In the genomic region with DNA sequence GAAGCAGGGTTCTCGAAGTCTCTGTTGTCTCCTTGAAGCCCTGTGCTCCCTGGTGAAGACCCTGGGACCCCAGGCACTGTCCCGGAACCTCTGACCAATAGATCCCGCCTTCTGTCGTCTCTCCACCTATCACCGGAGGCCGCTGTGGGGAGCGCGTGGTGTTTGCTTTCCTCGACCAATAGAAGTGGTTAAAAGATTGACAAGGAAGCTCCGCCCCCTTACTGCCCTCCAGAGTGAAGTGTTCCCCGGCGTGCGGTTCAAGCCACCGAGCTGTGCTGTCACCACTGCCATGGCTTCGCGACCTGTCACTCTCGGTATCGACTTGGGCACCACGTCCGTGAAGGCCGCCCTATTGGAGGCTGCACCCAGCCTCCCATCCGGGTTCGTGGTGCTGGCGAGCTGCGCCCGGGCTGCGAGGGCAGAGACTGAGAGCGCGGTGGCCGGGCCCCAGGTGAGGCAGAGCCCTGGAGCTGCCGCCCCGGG, we compare ENCODE assay signal across 8 mouse cellular contexts. TPM values are rescaled to one million over a fixed set of nuclear protein-coding genes. Genes with fewer than 3 reads are reported as not detected.
A peak's percentile ranks its signal among the peaks of the same experiment; 100 is the strongest.
DNase-seq lines count a peak whose midpoint lies in the region; ATAC-seq and TF ChIP-seq lines count a peak whose summit lies in the region.

A gene (plus strand): TSS at position 231 of the 483 bp plus-strand sequence.

- CTCF ChIA-PET in Patski (lab: Charles Lee) = interaction anchor here (1.3 to 1.5 kb wide), 3 partner anchors 9 to 26 kb away, joined by 4 to 5 read pairs (median 5); no protein-coding TSS in a partner anchor

- H3K9me3 ChIP-seq in hindbrain, embryonic 14.5 days (ENCODE audit: control insufficient read depth, low read length) = no peaks in the 10 kb centered on the region

- peak within 1 kb of the TSS; percentile 88 for H3K4me2 ChIP-seq in hindbrain, embryonic 14.5 days (replicated peaks)

- H3K4me1 ChIP-seq in hindbrain, embryonic 14.5 days (replicated peaks; ENCODE audit: control insufficient read depth, insufficient read depth, low read length) = peaks cover 20% of the 10 kb centered on the region

- POLR2A ChIA-PET in Patski (lab: Charles Lee) = interaction anchor here (0.7 to 1.4 kb wide), 4 partner anchors 12 to 54 kb away, joined by 3 to 7 read pairs (median 3); no protein-coding TSS in a partner anchor

- peak within 1 kb of the TSS; percentile 82 for H3K9ac ChIP-seq in hindbrain, embryonic 14.5 days

- under 1% methylated on average over 32 of the region's 32 CpGs for WGBS in hindbrain, embryonic 14.5 days

- H3K27me3 ChIP-seq in Patski = no peaks in the 10 kb centered on the region
- no peaks in the 10 kb centered on the region for H3K27me3 ChIP-seq in hindbrain, embryonic 14.5 days (ENCODE audit: control insufficient read depth, insufficient read depth, low read length)

- peaks cover 17% of the 10 kb centered on the region for H3K36me3 ChIP-seq in hindbrain, embryonic 14.5 days (replicated peaks; ENCODE audit: control insufficient read depth, insufficient read depth)

- peak; percentile 72 for DNase-seq in Patski (ENCODE audit: low read depth, low spot score)
- DNase-seq in cerebellum, postnatal 14 days = peak; percentile 97 to 98
- DNase-seq in frontal cortex, postnatal 25 days (ENCODE audit: low spot score in 2 of 2) = peak; percentile 89 to 95
- DNase-seq in hindbrain, embryonic 14.5 days (ENCODE audit: low spot score) = peak; percentile 89
- DNase-seq in layer of hippocampus, postnatal 36 days = peak; percentile 95 to 96
- DNase-seq in lung, postnatal 36 days = peak; percentile 98
- DNase-seq in retina, postnatal 1 day = peak; percentile 97
- DNase-seq in urinary bladder, adult 18-20 months (ENCODE audit: low spot score in 2 of 2) = peak; percentile 90

- no peak for TF ChIP-seq CTCF in Patski (IDR thresholded peaks at IDR 0.05)

- peak within 1 kb of the TSS; percentile 56; the same call in 1 of the 2 replicates for H3K27ac ChIP-seq in hindbrain, embryonic 14.5 days

- peak; percentile 98 for ATAC-seq in Patski
- peak; percentile 98 for ATAC-seq in hindbrain, embryonic 14.5 days (ENCODE audit: low FRiP score)

- peak within 1 kb of the TSS; percentile 79 for H3K4me3 ChIP-seq in hindbrain, embryonic 14.5 days (replicated peaks; ENCODE audit: low read length)

- in situ Hi-C loops in Patski (cut with MboI; ENCODE audit: low pct_unique_long_range_greater_than_20kb) = no loop called here

RNA-seq across cellular contexts. Expression of the gene that starts here (rescaled TPM):
- 5.6 TPM for polyA plus RNA-seq in Patski (2021)
- 1.6 and 2.5 TPM in 2 replicates for polyA plus RNA-seq in hindbrain, embryonic 14.5 days (2014; fragmentation: Nextera tagmentation; extraction: Ambion mirVana)
- total RNA-seq in layer of hippocampus, postnatal 36 days (2021) = 1 to 10 TPM; 3.4 to 3.5 TPM

Comparison
In these comparisons a context has a peak if more than half of its experiments do, and no peak if none do; other contexts are left out.
1. Peak in every context shown above with its lines: DNase-seq, ATAC-seq, H3K4me3 ChIP-seq and H3K27ac ChIP-seq.